ENCODE assay signal across 8 mouse cellular contexts in genomic region chr2:154790656-154791483, GRCm38 (mm10). TPM values are rescaled to one million over a fixed set of nuclear protein-coding genes. Genes with fewer than 3 reads are reported as not detected.
A peak's percentile ranks its signal among the peaks of the same experiment; 100 is the strongest.
DNase-seq lines count a peak whose midpoint lies in the region; ATAC-seq lines count a peak whose summit lies in the region.

Gene Raly (plus strand): TSS chr2:154791096.
Gene a (plus strand): TSS chr2:154791402.

- peaks cover 41% of the 10 kb centered on the region for H3K79me2 ChIP-seq in macrophage (ENCODE audit: inconsistent target)

- whole genome bisulfite sequencing in hindbrain, embryonic 16.5 days: under 1% methylated on average over 58 of the region's 89 CpGs
- WGBS in macrophage (ENCODE audit: missing documents): under 1% methylated on average over 41 of the region's 89 CpGs

- DNase-seq in WW6 (ENCODE audit: low read depth, low spot score): peak; percentile 97
- peak; percentile 92 to 95 for DNase-seq in cerebellum, postnatal 4 days (ENCODE audit: low spot score in 2 of 2)
- DNase-seq in gastrocnemius, adult 18-20 months (ENCODE audit: low spot score): peak; percentile 97
- DNase-seq in left cerebral cortex, adult 18-20 months (ENCODE audit: low spot score in 2 of 2): peak; percentile 92 to 95
- peak; percentile 97 for DNase-seq in right cerebral cortex, adult 18-20 months
- peak; percentile 97 for DNase-seq in urinary bladder, postnatal 10 days (ENCODE audit: low spot score)

- no peaks in the 10 kb centered on the region for H3K27me3 ChIP-seq in hindbrain, embryonic 16.5 days (replicated peaks; ENCODE audit: control insufficient read depth, insufficient read depth, low read length)

- no peaks in the 10 kb centered on the region for H3K9me3 ChIP-seq in hindbrain, embryonic 16.5 days (ENCODE audit: control insufficient read depth, low read length)

- ATAC-seq in hindbrain, embryonic 16.5 days: peak; percentile 96

- peak within 1 kb of the TSS; percentile 98 for H3K27ac ChIP-seq in hindbrain, embryonic 16.5 days (ENCODE audit: low read depth, low read length)
- peak within 1 kb of the TSS; percentile 51 for H3K27ac ChIP-seq in macrophage

- peaks cover 25% of the 10 kb centered on the region for H3K4me1 ChIP-seq in hindbrain, embryonic 16.5 days (ENCODE audit: control insufficient read depth, insufficient read depth, low read depth, low read length)

- H3K4me3 ChIP-seq in hindbrain, embryonic 16.5 days (ENCODE audit: low read length): peak within 1 kb of the TSS; percentile 74
- peak within 1 kb of the TSS; percentile 88 for H3K4me3 ChIP-seq in macrophage (ENCODE audit: inconsistent target)

- H3K36me3 ChIP-seq in hindbrain, embryonic 16.5 days (ENCODE audit: control insufficient read depth, insufficient read depth, low read length): no peaks in the 10 kb centered on the region
- no peaks in the 10 kb centered on the region for H3K36me3 ChIP-seq in macrophage (ENCODE audit: inconsistent target)

- peak within 1 kb of the TSS; percentile 85 for H3K4me2 ChIP-seq in hindbrain, embryonic 16.5 days (ENCODE audit: low read length)

- peak within 1 kb of the TSS; percentile 91 for H3K9ac ChIP-seq in hindbrain, embryonic 16.5 days (ENCODE audit: low read depth, low read length)

RNA-seq across cellular contexts. Expression of gene Raly, which starts in this region (rescaled TPM):
- 10 to 100 TPM; 54.4 to 59.5 TPM for total RNA-seq in gastrocnemius, adult 18-20 months (2021)
- polyA plus RNA-seq in hindbrain, embryonic 16.5 days (2015; fragmentation: Nextera tagmentation; extraction: Ambion mirVana): 22.8 and 23.4 TPM in 2 replicates
- 100 to 1,000 TPM; 104 to 109 TPM for total RNA-seq in left cerebral cortex, adult 18-20 months (2021)
- 10 to 100 TPM; 39.9 to 68.0 (median 57.2) TPM for total RNA-seq in macrophage (2018; cell fraction: chromatin; rRNA removed)
- 100 to 1,000 TPM in 22 of 26 experiments, 10 to 100 TPM in 4; 92.8 to 124 (median 110) TPM for total RNA-seq in macrophage (2018; cell fraction: cytosol; rRNA removed)
- 10 to 100 TPM; 39.2 to 77.8 (median 55.0) TPM for total RNA-seq in macrophage (2018; cell fraction: nucleus; rRNA removed)
- polyA plus RNA-seq in macrophage (2018): 115 to 167 TPM (median 115 TPM) in 3 replicates

RNA-seq across cellular contexts. Expression of gene a, which starts in this region (rescaled TPM):
- not detected for total RNA-seq in gastrocnemius, adult 18-20 months (2021)
- 1.0 and 1.1 TPM in 2 replicates for polyA plus RNA-seq in hindbrain, embryonic 16.5 days (2015; fragmentation: Nextera tagmentation; extraction: Ambion mirVana)
- not detected for total RNA-seq in left cerebral cortex, adult 18-20 months (2021)
- not detected for total RNA-seq in macrophage (2018; cell fraction: chromatin; rRNA removed)
- not detected for total RNA-seq in macrophage (2018; cell fraction: cytosol; rRNA removed)
- total RNA-seq in macrophage (2018; cell fraction: nucleus; rRNA removed): not detected
- polyA plus RNA-seq in macrophage (2018): not detected in 3 replicates

Comparison
In these comparisons a context has a peak if more than half of its experiments do, and no peak if none do; other contexts are left out.
1. Peak in every context shown above with its lines: DNase-seq, ATAC-seq, H3K4me3 ChIP-seq and H3K27ac ChIP-seq.